Mouse (Mus musculus) lung, postnatal 25 days (tissue): ENCODE data around the gene Msl3l2.

Experiments used
- DNase-seq: peaks from one replicate; pipeline ENCODE4 v3.0.0; 2022; ENCODE audit warnings: low spot score

Msl3l2 gene

DNA sequence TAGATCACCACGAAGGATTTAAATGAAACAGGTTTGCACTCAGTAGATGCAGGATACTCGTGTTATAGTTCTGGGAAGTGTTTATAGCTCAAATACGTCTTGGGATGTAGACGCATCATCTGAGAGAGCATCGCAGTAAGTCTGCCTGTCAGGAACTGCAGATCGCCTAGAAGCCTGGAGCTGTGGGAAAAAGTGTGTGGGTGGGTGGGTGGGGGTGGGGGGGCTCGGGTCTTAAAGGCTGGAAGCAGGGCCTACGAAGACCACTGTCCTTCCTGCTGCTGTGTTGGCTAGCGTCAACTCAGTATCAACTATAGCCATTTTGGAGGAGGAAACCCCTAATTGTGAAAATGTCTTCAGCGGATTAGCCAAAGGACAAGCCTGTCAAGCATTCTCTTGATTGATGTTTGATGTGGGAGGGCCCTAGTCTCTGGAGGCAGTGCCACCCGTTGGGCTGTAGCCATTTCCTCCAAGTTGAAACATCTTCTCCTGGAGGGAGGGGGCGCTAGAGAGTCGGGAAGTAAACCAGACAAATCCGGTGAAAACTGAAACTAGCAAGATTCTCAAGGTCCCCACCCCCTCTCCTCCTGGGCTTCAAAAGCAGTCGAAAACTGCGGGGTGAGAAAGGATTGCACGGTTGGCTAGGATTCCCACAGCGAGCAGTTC is at the start of gene Msl3l2:
Gene Msl3l2 (plus strand): TSS at position 585 of the 663 bp plus-strand sequence.
- DNase-seq = peak; percentile 95

DNA sequence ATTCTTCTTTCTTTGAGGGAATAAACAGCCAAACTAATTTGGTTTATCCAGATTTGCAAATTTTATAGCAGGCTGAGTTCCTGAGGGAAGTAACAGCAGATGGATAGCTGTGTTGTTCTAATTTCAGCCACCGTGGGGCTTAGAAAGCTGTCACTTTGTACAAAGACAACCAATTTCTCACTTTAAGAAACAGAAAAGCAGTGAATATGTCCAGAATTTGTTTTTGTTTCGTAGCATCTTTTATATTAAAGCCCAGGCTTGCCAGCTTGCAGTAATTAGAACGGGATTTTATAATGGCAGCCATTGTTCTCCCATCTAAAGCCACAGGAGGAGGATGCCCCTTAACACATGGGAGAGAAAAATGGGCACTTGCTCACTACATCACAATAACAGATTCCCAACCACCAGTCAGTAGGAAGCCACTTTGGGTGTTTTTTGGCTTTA is 47.7 kb upstream of the Msl3l2 start:
- no peak for DNase-seq

- no peak for DNase-seq
These were observed 45.4 kb upstream of the Msl3l2 start for GRCm38 (mm10) chr10:56061238-56061830.

GRCm38 (mm10) chr10:56062746-56063145 is 44.0 kb upstream of the Msl3l2 start:
- DNase-seq = no peak

GRCm38 (mm10) chr10:56089714-56090113 is 17.0 kb upstream of the Msl3l2 start:
- DNase-seq = no peak

DNA sequence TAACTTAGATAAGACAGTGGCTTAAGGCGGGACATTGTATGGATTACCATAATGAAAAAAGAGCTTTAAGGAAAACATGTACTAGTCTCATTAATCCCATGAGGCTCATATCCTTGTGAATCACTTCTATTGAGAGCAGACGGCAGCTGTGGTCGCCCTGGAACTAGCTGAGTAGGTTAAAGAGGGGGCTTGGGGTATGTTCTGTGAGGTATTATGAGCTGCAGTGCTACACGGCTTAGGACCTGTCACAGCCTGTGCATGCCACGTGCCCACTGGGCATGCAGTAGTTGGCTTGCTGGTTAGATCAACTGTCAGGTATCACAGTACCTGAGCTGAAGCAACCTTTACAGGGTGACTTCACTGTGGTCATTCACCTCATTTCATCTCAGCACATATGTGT is 12.1 kb upstream of the Msl3l2 start:
- no peak for DNase-seq

DNA sequence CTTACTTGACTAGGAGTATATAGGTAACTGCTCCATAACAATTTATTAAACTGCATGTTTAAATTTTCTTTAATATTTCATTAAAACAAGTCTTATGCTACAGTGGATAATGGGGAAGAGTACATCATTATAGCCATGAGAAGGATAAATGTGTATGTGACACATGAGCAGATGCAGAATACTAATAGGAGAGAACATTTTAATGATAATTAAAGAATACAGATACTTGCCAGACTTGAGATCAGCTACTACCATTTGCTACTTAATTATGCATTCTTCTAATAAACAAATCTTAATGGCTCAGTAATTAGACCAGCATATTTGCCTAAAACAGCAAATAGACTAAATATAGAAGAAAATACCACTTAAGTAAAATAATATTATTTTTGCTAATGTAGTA is 10.0 kb upstream of the Msl3l2 start:
- no peak for DNase-seq

GRCm38 (mm10) chr10:56099126-56099525 is 7.6 kb upstream of the Msl3l2 start:
- no peak for DNase-seq

DNA sequence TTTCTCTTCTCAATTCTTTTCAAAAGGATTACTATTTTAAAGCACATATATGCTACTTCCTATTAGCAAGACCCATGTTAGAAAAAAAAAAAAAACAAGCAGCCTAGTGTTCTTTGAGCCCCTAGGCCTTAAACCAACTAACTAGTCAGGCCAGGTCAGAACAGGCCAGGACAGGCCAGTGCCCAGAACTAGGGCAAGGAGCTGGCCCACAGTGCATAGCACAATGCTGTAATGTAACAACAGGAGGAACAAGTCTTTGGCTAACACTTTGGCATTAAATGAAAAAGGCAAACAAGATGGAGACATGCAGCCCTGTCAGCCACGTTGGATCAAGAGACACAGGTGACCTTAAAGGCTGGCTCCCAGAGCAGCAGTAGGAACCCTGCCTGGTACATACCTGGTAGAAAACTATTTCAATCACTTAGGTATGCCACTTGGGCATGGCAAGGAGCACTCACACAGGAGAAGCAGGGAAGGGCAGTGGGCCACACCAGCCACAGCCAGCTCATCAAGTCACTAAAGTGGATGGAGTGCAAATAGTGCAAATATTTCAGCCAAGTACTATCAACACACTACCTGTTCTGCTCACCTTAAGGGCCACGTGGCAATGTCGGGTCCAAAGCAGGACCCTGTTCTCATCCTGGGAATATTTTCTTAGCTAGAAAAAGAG is 6.9 kb upstream of the Msl3l2 start:
- DNase-seq = peak; percentile 72

DNA sequence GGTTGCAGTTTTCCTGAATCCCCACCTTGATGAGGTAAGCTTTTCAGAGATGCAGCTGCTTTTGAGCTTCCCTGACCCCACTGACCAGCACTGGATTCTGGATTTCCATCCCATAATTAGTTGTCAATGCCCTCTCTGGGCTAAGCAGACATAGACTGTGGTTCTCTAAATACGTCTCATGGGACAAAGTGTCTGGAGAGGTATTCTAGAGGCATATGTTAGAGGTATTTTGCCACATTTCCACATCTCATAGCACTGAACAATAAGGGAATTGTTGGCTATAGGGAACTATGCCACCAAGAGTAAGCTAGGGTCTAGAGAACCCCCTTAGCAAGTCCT is 248 bp downstream of the Msl3l2 start:
- DNase-seq = no peak

DNA sequence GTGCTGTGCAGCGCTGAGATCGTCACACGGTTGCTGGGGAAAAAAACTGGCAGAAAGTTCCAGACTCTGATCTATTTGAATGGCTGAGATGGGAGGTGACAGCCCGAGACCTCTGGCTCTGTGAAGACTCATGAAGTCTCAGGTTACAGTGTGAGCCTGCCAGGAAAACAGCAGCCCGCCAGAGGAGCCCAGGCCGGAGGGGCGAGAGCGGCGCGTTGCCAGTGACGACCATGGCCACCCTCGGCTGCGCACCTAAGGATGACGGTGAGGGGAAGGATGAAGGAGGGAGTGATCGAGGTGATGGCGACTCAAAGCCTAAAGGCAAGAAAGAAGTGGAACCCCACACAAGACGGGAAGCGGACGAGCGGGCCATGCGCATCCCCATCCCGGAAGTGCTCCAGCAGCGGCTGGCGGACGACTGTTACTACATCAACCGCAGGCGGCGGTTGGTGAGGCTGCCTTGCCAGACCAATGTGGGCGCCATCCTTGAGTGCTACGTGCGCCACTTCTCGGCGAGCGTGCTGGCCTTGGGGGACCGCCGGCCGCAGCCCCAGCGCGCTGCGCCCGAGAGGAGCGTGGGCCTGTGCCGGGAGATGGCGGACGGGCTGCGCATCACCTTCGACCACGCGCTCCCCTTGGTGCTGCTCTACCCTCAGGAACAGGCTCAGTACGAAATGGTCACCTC is 8.4 kb downstream of the Msl3l2 start:
- DNase-seq = peak; percentile 56

- DNase-seq = no peak
These were observed 9.0 kb downstream of the Msl3l2 start for GRCm38 (mm10) chr10:56115636-56116180.

DNA sequence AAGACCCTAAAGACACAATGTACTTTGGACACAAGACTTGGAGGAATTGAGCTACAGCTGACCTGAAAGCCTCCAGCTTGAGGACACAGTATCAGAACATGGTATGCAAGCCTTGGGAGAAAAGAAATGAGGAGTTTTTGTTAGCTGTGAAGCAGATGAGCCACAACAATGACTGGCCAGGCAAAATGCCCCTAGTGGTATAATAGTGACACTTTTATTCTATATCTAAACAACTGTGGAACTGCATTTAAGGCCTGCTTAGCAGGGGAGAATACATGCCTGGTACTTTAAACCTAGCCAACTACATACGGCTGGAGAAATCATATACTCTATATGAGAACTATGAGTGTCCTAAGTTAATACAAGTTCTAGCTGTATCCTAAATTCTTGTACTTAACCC is 20.3 kb downstream of the Msl3l2 start:
- no peak for DNase-seq

DNA sequence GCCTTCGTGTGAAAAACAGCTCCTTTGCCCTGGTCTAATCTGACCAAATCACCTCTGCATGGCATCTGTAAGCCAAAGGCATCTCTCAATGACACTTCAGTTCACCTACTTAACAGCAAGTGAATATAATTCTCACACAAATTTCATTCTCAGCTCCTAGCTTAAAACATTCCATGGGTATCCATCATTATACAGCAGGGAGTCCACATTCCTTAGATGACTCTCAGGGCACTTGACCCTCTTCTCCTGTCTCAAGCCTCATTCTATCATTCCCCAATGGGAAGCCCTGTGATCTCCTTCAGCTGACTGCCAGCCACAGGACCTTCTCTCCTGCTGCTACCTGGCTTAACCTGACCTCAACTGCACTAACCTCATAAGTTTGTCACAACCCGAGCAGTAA is 22.9 kb downstream of the Msl3l2 start:
- DNase-seq = no peak

- no peak for DNase-seq
These were observed 30.5 kb downstream of the Msl3l2 start for GRCm38 (mm10) chr10:56137191-56137590.

DNA sequence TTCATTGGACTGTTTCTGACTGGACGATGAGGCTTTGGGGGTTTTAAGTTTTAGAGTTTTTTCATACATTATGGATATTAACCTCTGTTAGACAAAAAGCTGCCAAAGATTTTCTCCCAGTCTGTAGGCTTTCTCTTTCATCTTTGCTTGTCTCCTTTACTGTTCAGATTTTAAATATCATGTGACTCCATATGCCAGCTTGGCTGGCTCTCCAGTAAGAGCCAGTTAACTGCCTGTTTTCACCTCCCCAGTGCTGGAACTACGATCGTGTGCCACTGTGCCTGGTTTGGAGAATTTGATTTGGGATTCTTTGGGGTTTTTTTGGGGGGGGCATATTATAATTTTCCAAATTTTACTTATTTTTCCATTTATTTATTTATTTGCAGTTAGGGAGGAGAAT is 42.2 kb downstream of the Msl3l2 start:
- no peak for DNase-seq

DNA sequence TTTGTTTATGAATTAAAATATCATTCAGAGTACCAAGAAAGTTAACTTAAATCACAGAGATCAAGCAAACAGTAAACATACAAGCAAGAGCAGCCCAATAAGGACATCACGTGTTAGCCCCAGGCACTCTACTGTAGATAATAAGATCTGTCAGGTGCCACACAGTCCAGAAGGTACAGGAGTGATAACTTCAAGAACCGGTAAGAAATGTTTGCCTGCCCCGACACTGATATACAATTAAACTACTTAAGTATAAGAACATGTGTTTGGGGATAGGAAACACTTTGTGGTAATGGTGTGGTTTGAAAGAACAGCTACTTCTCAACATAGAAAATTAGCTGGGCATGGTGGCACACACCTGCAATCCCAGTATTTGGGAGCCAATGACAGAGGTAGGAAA is 50.2 kb downstream of the Msl3l2 start:
- no peak for DNase-seq

DNA sequence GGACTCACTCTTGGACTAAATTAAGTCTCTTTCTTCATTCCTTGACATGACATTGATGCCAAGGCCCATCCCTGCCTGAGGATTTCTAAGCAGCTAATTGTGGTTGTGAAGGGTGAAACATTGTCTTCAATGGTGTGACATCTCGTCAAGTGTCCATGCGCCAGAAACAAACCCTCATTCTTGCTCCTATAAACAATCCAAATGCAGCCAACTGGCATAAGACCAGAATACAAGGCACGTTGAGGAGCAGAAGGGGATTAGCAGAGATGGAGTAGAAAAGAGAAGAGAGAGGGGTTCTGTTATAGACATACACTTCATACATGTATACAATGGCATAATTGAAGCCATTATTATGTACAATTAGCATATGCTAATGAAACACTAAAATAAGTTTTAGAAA is 51.5 kb downstream of the Msl3l2 start:
- no peak for DNase-seq

DNA sequence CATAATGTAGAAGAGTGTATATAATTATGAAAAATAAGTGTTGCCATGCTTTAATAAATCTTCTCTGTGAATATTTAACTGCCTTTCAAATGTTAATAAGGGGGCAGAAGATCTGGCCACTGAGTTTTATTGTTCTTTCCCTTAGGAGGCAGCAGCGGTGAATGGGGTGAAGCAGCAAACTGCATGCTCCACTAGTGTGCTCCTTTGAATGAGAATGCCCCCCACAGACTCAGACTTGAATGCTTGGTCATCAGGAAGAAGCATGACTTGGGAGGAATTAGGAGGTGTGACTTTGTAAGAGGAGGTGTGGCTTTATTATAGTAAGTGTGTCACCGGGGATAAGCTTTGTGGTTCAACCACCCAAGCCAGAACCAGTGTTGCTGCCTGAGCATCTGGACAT is 52.0 kb downstream of the Msl3l2 start:
- no peak for DNase-seq

DNA sequence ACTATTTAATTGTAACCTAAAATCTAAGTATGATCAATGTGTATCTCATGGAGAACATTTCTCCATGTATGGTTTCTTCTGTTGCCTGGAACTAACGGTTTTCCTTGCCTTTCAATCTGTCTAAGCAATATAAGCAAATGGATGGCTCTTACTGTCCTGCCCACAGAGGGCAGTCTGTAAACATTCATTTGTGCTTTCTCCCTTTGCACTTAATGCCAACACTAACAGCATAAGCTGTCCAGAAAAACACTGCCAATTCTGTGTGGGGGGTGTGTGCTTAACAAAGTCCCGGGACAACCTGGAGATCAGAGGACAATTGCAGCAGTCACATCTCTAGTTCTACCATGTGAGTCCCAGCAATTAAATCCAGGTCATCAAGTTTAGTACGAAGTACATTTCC is 57.7 kb downstream of the Msl3l2 start:
- DNase-seq = no peak

DNA sequence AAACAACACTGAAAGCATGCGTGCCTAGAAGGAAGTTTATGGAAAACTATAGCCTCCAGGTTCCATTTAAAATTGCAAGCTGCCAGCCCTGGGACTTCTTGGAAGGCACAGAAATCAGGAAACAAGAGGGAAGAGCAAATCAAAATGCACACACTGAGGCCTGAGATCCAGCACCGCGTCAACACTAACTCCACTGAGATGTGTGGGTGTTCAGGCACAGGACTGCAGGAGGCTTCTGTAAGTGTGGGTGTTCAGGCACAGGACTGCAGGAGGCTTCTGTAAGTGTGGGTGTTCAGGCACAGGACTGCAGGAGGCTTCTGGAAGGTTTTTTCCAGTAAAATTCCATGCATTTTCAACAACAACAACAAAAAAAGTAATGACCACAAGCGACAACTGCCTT is 59.0 kb downstream of the Msl3l2 start:
- no peak for DNase-seq
